Mouse (Mus musculus) intestine, postnatal 0 days (tissue): ENCODE measurements around the gene Ier5. TPM values are rescaled to one million over a fixed set of nuclear protein-coding genes. Genes with fewer than 3 reads are reported as not detected.

ENCODE experiments used
- ATAC-seq: fragments of 200-750 bp; cut with Nextera tagmentation; 2 replicates; pipeline ENCODE4 v1.8.0; 2017; ENCODE audit warnings: mild to moderate bottlenecking, moderate TSS enrichment, moderate library complexity
- H3K27ac ChIP-seq: fragments of 300-500 bp; sonication (generic); 2 replicates; pipeline ENCODE4 v1.5.1; 2014; ENCODE audit warnings: mild to moderate bottlenecking, low read depth, low read length, moderate library complexity
- H3K27me3 ChIP-seq: fragments of 300-500 bp; sonication (generic); replicated peaks from 2 replicates; pipeline ENCODE4 v1.6.1; 2014; ENCODE audit warnings: low read length, mixed read lengths; ENCODE audit not compliant: control insufficient read depth, insufficient read depth
- H3K36me3 ChIP-seq: fragments of 300-500 bp; sonication (generic); 2 replicates; pipeline ENCODE4 v1.6.1; 2014; ENCODE audit warnings: mild to moderate bottlenecking, moderate library complexity; ENCODE audit not compliant: control insufficient read depth, insufficient read depth
- H3K4me1 ChIP-seq: fragments of 300-500 bp; sonication (generic); replicated peaks from 2 replicates; pipeline ENCODE4 v1.6.1; 2014; ENCODE audit warnings: antibody characterized with exemption, low read length, mixed read lengths; ENCODE audit not compliant: control insufficient read depth, insufficient read depth
- H3K4me2 ChIP-seq: fragments of 300-500 bp; sonication (generic); replicated peaks from 2 replicates; pipeline ENCODE4 v1.6.1; 2014; ENCODE audit warnings: low read depth, mild to moderate bottlenecking, moderate library complexity
- H3K4me3 ChIP-seq: fragments of 300-500 bp; sonication (generic); 2 replicates; pipeline ENCODE4 v1.5.1; 2014; ENCODE audit warnings: low read depth, low read length
- H3K9ac ChIP-seq: fragments of 300-500 bp; sonication (generic); 2 replicates; pipeline ENCODE4 v1.6.1; 2014; ENCODE audit warnings: mild to moderate bottlenecking, low read depth, low read length
- H3K9me3 ChIP-seq: fragments of 300-500 bp; sonication (generic); 2 replicates; pipeline ENCODE4 v1.6.1; 2016; ENCODE audit warnings: mixed run types; ENCODE audit not compliant: control insufficient read depth
- CTCF ChIP-seq: sonication (generic); IDR thresholded peaks from 2 replicates; pipeline ENCODE4 v1.5.1; 2016; ENCODE audit warnings: low read depth, mild to moderate bottlenecking, control low read depth, antibody characterized with exemption, moderate library complexity
- WGBS: fragments of 180-500 bp; shearing (Covaris S2); extraction: QIAGEN DNeasy Blood & Tissue Kit; methylation state at CpG from one replicate; pipeline ENCODE4 v1.1.7; 2014; 5-methylcytosine and 5-hydroxymethylcytosine counted together
- polyA plus RNA-seq: library from polyadenylated mRNA; unstranded; fragments of >200 nt; fragmentation: Nextera tagmentation; extraction: Ambion mirVana; gene quantifications from 2 replicates; pipeline ENCODE4 v1.2.1, GENCODE M21; 2015

Gene Ier5
- polyA plus RNA-seq, 1 experiment from 2014 or later: 6.8 TPM

- Histone ChIP-seq H3K4me2 (no peak overlapping the region), H3K4me1 (peaks cover 8% of the 10 kb centered on the region), H3K27me3 (no peaks in the 10 kb centered on the region), H3K27ac (no peak overlapping the region), H3K9me3 (no peaks in the 10 kb centered on the region), H3K4me3 (no peak overlapping the region), H3K9ac (no peak overlapping the region), H3K36me3 (no peaks in the 10 kb centered on the region)
- WGBS: 87% methylated on average over 7 of the region's 7 CpGs
- ATAC-seq: no peak
- no peak for TF ChIP-seq CTCF
These were observed 37.4 kb downstream of the Ier5 start for GRCm38 (mm10) chr1:155062057-155062456.

GRCm38 (mm10) chr1:155060832-155061801 is 38.3 kb downstream of the Ier5 start:
- WGBS: 78% methylated on average over 17 of the region's 17 CpGs
- no peak for TF ChIP-seq CTCF
- no peak overlapping the region for H3K4me3 ChIP-seq

GRCm38 (mm10) chr1:155060261-155060660 is 39.2 kb downstream of the Ier5 start:
- no peak overlapping the region for H3K4me2 ChIP-seq
- H3K4me3 ChIP-seq: no peak overlapping the region
- no peaks in the 10 kb centered on the region for H3K27me3 ChIP-seq
- no peaks in the 10 kb centered on the region for H3K9me3 ChIP-seq
- ATAC-seq: no peak
- no peak for TF ChIP-seq CTCF
- no peak overlapping the region for H3K9ac ChIP-seq
- 75% methylated on average over 5 of the region's 5 CpGs for WGBS
- peaks cover 8% of the 10 kb centered on the region; the same call in 1 of the 2 replicates for H3K4me1 ChIP-seq
- H3K27ac ChIP-seq: no peak overlapping the region
- H3K36me3 ChIP-seq: no peaks in the 10 kb centered on the region

More at GRCm38 (mm10) chr1:155060832-155061801, 38.3 kb downstream of the Ier5 start:
- Histone ChIP-seq H3K36me3 (no peaks in the 10 kb centered on the region), H3K27me3 (no peaks in the 10 kb centered on the region), H3K4me1 (peaks cover 8% of the 10 kb centered on the region), H3K27ac (no peak overlapping the region), H3K9me3 (no peaks in the 10 kb centered on the region), H3K9ac (no peak overlapping the region), H3K4me2 (no peak overlapping the region)
- ATAC-seq: no peak

- 45% methylated on average over 14 of the region's 14 CpGs for WGBS
- Histone ChIP-seq H3K4me1 (peaks cover 8% of the 10 kb centered on the region; the same call in 1 of the 2 replicates), H3K4me2 (no peak overlapping the region), H3K27me3 (no peaks in the 10 kb centered on the region), H3K27ac (no peak overlapping the region), H3K4me3 (no peak overlapping the region), H3K9me3 (no peaks in the 10 kb centered on the region), H3K36me3 (no peaks in the 10 kb centered on the region), H3K9ac (no peak overlapping the region)
- peak; percentile 23; the same call in 1 of the 2 replicates for TF ChIP-seq CTCF
- ATAC-seq: no peak
These were observed 39.9 kb downstream of the Ier5 start for GRCm38 (mm10) chr1:155059505-155059904.

- H3K9ac ChIP-seq: no peak overlapping the region
- no peaks in the 10 kb centered on the region for H3K27me3 ChIP-seq
- no peak for TF ChIP-seq CTCF
- H3K27ac ChIP-seq: no peak overlapping the region
- H3K4me2 ChIP-seq: no peak overlapping the region
- no peak overlapping the region for H3K4me3 ChIP-seq
- 60% methylated on average over 6 of the region's 6 CpGs for WGBS
- H3K36me3 ChIP-seq: no peaks in the 10 kb centered on the region
- 0 out of 2 replicates have a peak, but pooled peaks cover 8% of the 10 kb centered on the region for H3K4me1 ChIP-seq
- H3K9me3 ChIP-seq: no peaks in the 10 kb centered on the region
- no peak for ATAC-seq
These were observed 41.1 kb downstream of the Ier5 start for GRCm38 (mm10) chr1:155058099-155059012.

- 73% methylated on average over 1 of the region's 1 CpGs for WGBS
- peak; percentile 46 for ATAC-seq
- no peak for TF ChIP-seq CTCF
- Histone ChIP-seq H3K9ac (no peak overlapping the region), H3K4me3 (no peak overlapping the region), H3K27ac (no peak overlapping the region), H3K36me3 (no peaks in the 10 kb centered on the region), H3K9me3 (no peaks in the 10 kb centered on the region), H3K27me3 (no peaks in the 10 kb centered on the region), H3K4me1 (0 out of 2 replicates have a peak, but pooled peaks cover 8% of the 10 kb centered on the region), H3K4me2 (no peak overlapping the region)
These were observed 43.3 kb downstream of the Ier5 start for GRCm38 (mm10) chr1:155056166-155056565.
